Mouse (Mus musculus) kidney, adult 9 months (tissue): ENCODE results near the gene Mgat5.

Experiments used
- DNase-seq: peaks from one replicate; pipeline ENCODE4 v3.0.0; 2022

Mgat5 gene

DNA sequence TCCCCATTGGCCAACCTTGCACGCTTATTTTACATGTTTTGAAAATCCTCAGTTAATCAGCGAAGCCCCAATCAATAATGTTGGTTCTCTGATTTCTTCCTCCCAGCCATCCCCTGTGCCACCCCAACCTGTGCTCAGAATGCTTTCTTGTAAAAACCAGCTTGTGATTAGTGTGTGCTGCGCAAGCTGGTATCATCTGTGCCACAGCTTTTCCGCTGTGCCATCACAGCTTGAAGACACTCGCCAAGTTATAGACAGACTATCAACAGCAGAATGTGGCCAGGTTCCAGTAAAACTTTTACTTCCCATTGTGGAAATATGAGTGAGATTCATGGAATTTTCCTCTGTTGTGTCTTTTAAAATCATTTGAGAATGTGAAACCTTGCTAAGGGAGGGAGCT, 190.9 kb downstream of the Mgat5 start:
- DNase-seq, result no peak

DNA sequence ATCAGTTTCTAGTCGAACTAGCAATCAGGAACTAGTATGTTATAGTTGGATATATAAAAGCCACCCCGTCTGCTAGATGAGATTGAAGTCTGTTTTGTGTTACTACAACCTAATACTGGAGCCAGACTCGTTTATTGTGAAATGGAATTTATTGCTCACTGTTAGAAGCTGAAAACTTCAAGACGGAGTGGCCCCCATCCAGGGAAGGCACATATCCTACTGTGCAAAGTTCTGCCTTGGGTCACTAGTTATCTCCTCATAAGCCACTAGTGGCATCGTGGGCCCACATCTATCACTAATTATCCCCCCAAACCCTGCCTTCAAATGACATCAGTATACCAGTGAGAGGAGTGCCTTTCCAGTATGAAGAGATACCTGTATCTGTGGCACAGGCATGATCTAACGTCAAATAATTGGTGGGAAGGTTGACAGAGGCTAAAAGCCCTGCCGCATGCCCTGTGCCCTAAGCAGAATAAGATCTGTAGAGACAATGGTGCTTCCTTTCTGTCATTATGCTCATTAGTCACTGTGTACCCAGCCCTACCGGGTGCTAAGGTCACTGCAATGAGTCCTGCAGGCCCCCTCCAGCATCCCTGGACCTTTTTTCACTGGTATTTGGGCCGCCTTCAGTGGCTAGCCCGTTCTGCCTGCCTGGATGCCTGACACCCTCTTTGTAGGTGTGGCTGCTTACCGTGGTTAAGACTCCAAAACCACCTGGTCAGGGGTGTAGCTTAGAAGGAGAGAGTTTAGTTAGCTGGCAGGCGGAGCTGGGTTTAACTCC, 191.9 kb downstream of the Mgat5 start:
- peak; percentile 33 for DNase-seq

- peak; percentile 96 for DNase-seq
Observed at GRCm38 (mm10) chr1:127397396-127397795, 192.6 kb downstream of the Mgat5 start.

GRCm38 (mm10) chr1:127398186-127398585, 193.4 kb downstream of the Mgat5 start:
- peak; percentile 70 for DNase-seq

GRCm38 (mm10) chr1:127400198-127400597, 195.4 kb downstream of the Mgat5 start:
- no peak for DNase-seq

DNA sequence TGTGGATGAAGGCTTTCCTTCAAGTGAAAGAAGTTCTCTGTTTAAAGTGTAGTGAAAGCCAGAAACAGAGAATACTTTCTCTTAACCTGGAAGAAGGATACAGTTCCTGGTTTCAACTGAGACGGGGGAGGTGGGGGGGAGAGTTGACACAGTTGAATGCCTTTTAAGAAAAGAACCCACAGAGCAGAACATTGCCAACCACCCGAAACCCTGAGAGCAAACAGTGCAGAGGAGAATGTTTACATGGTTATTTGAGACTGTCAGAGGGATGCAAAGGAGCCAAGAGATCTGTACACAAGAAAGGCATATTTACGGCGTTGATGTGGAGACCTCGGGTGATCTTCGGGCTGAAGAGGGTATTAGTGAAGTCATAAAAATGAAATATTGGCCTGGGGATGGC, 195.9 kb downstream of the Mgat5 start:
- DNase-seq, result peak; percentile 56

DNA sequence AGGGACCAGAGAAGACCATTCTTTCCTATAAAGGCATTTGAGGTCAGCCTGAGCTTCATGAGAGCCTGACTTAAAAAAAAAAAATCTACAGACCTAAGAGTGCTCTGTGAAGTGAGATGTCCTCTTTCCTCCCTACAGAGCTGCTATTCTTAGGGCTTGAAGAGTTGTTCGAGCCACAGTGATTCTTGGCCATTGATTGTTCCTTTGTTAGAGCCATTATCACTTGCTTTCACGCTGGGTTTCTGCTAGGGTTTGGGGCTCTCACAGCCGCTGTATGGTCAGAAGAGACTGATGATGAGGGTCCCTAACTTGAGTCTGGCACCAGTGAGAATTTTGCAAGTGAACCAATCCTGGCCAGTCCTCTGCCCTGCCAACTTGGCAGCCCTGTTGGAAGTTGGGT, 199.8 kb downstream of the Mgat5 start:
- DNase-seq, result no peak

DNA sequence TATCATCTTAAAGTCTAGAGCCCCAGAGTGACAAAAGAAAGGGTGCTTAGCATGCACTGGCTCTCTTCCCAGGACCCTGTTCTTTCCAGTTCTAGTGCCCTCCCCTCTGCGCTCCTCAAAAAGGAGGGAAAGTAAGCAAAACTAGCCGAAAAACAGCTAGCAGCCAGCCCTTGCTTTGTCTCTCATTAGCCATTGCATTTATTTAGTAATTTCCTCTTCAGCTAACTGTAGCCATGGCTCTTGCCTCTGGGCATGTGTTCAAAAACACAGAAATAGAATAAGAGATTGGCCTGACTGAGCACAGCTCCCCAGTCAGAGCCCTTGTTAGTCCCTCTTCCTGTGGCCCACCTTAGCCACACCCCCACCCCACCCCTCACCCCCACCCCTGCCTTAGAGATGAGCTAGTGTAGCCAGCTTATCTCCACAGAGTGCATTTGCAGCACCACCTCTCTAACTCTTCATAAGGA, 204.2 kb downstream of the Mgat5 start:
- DNase-seq, result no peak

GRCm38 (mm10) chr1:127409512-127409911, 204.7 kb downstream of the Mgat5 start:
- DNase-seq, result peak; percentile 50

DNA sequence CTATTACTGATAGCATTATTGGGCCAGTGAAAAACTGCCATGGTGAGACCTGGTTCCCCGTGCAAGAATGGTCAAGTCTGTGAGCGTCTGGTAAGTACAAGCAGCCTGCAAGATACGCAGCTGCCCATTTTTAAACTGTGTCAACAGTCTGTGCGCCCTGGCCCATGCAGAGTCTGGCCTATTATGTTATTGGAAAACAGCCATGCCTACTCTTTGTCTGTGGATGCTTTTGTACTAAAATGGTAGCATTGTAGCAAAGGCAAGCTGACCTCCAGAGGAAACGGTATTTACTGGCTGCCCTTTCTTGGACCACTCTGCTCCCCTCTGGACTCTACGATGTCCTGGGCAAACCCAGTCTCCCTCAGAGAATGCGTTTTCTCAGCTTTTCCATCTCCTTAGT, 209.7 kb downstream of the Mgat5 start:
- DNase-seq, result no peak

DNA sequence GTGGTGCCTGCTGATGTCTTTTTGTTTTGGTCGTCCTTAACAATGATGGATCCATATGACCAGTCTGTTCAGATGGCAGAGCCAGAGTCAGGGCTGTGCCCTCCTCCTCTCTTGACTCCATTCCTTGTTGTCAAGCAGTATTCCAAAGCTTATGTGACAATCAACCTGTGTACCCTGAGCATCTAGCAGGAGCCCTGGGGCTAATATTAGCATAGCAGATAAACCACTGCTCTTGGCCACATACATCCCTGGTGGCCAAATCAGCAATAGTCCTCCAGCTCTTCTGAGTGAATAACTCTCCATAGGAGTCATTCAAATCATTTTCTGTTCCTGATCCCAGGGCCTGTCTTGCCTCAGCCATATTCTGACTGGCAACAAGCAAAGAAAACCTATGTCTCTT, 211.1 kb downstream of the Mgat5 start:
- no peak for DNase-seq

DNA sequence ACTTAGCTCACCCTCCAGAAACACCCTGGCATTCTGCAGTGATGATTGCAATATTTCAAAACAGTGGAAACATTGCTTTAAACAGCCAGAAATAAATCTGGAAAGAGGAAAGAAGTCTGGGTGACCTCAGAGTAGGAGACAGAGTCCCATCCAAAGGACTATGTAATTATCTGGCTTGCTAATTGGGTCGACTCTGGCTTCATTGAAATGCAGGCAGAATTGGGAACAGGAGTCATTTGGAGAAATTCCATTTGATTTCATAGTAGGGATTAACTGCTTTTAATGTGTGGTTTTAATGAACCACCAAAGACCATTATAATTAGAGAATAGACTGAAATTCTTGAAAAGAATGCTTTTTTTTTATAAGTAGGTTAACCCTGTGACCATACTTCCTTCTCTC, 212.2 kb downstream of the Mgat5 start:
- DNase-seq, result no peak

- peak; percentile 81 for DNase-seq
Observed at GRCm38 (mm10) chr1:127418916-127419575, 214.2 kb downstream of the Mgat5 start.

DNA sequence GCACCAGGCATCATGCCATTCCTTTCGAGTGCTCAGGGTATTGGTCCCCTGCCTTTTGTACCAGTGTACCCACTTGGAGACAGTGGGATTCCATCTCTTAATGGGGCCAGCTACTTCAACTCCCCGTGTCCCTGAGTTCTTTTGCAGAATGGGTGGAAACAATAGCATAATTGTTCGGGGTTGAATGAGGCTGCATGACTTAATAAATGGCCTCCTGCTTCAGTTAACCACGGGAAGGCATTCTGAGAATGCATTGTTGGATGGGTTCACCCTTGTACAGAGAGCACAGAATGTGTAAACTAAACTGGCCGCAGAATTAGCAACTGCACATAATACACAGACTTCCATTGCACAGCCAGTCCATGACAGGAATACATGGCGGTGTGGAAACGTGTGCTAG, 214.8 kb downstream of the Mgat5 start:
- DNase-seq, result no peak

- peak; percentile 67 for DNase-seq
Observed at GRCm38 (mm10) chr1:127420383-127420782, 215.6 kb downstream of the Mgat5 start.

- DNase-seq, result no peak
Observed at GRCm38 (mm10) chr1:127420795-127421194, 216.0 kb downstream of the Mgat5 start.

- no peak for DNase-seq
Observed at GRCm38 (mm10) chr1:127422565-127422964, 217.8 kb downstream of the Mgat5 start.

DNA sequence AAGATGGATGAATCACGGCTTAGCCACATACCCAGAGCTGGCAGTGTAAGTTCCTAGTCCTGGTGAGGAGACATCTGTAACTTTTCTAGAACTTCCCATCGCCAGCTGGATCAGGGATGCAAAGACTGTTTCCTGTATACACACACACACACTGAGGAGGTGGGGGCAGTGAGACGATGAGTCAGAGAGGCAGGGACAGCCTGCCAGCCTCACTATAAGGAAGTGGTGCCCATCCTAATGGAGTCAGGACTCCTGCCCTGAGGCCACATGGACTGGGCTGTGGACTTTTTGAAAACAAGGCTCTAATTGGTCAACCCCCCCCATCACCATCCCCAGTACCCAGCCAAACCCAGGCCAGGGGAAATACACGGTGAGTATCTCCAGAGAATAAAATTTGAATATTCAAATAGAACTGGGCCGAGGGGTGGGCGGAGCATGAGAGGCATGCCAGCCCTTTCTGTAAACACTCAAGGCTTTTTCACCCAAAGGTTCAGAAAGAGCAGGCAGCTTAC, 220.3 kb downstream of the Mgat5 start:
- DNase-seq, result no peak

DNA sequence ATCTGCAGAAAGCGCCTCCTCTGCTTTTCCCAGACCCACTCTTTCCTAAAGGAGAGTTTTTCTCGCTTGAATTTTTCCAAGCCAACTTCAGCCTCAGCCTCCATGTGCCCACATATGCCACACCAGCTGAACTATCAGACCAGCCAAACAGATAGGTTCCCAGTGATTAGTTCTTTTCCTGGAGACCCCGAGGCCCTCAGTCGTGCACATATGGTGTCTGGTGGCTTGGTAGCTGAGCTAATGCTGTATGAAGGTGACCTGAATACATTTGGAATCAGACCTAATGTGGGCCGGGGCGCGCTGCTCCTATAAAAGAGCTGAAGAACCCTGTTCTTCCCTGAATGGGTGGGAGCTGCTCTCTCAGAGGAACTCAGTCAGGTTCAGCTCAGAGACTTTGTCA, 225.5 kb downstream of the Mgat5 start:
- DNase-seq, result no peak

DNA sequence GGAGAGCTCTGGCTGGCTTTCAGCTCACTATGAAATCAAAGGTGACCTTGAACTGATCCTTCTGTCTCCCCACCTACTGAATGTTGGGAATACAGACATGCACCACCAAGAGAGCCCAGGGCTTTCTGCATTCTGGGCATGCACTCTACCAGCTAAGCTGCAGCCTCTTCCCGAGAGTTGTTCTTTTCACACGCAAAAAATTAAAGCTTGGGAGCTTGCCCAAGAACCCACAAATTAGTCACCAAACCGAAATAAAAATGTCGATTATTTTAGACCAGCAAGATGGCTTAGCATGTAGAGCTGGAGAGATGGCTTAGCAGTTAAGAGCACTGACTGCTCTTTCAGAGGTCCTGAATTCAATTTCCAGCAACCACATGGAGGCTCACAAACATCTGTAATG, 230.0 kb downstream of the Mgat5 start:
- no peak for DNase-seq

DNA sequence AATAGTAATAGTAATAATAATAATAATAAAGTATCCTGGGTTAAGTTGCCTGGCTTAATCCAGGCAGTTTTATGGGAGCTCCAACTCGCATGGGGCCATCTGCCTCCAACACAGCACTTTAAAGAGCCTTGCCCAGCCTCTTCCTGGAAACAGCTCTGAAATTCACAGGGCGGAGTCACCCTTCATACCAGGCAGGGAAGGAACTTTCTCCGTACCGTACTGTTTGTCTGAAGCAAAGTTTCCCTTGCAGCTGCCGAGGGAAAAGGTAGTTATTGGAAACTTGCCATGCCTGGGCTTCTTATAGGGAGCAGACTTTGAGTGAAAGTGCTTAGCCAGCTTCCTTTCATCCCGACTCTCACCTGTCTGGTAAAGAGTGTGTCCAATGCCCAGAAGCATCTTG, 232.3 kb downstream of the Mgat5 start:
- DNase-seq, result no peak

DNA sequence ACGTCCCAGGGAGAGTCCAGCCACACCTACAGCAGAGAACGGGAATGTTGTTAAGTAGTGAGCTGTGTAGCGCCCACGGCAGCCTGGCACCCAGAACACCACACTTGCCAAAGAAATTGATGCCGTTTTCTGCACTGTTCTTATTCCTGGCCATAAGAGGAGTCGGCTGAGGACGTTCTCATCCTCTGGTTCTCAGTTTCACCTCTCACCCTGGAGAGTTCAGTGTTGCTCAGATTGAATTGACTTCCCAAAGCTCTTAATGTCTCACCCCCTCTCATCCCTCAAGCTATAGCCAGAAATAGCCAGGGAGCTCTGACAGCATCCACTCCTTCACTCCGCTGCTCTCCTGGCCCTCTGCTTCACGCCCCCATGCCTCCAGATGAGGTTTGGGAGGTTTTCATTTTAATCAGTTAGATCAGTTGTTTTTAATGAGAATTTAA, 234.7 kb downstream of the Mgat5 start:
- no peak for DNase-seq

DNA sequence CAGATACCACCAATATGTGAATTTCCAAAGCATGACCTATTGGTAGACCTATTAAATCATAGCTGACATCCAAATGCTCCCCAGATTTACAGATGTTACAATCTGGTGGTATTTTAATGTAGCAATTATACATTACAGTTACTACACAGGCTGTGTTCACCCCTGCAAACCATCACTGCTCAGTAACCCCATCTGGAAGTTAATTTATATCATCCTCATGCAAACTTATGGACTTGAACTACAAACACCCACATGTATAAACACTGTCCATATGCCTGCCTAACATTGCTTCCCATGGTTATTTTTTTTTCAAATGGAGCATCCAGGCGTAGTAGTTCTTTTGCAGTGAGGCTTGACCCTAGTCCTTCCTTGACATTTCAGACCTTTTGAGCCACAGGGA, 236.2 kb downstream of the Mgat5 start:
- no peak for DNase-seq

DNA sequence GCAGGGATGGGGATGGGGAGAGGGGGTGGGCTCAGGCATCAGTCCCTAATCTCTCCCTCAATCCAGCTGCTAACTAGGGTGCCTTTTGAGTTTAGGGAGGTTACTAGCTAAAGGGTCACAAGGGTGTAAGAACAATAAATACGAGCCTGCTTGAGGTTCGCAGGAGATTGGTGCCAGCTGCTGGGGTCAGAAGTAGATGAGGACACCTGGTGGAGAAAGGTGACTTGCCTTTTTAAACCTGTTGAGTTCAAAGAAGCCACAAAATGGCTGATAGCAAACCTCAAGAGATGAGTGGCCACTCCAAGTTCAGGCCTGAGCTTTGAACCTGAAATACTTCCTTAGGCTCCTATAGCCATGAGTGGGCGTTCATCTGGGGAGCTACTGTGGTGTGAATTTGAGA, 236.9 kb downstream of the Mgat5 start:
- peak; percentile 19 for DNase-seq
